Mouse (Mus musculus) lung, embryonic 14.5 days (tissue): ENCODE data around the gene Pink1. TPM values are rescaled to one million over a fixed set of nuclear protein-coding genes. Genes with fewer than 3 reads are reported as not detected.

Source experiments
- ATAC-seq: fragments of 200-750 bp; cut with Nextera tagmentation; 2 replicates; pipeline ENCODE4 v1.8.0; 2017; ENCODE audit warnings: mild to moderate bottlenecking, moderate TSS enrichment, moderate library complexity; ENCODE audit not compliant: insufficient read depth
- DNase-seq: peaks from one replicate; pipeline ENCODE4 v3.0.0-alpha.2; 2015
- H3K27ac ChIP-seq: fragments of 300-500 bp; sonication (generic); 2 replicates; pipeline ENCODE4 v1.5.1; 2014; ENCODE audit warnings: low read depth, mild to moderate bottlenecking, moderate library complexity
- H3K27me3 ChIP-seq: fragments of 300-500 bp; sonication (generic); 2 replicates; pipeline ENCODE4 v1.6.1; 2014; ENCODE audit warnings: low read length, control low read depth; ENCODE audit not compliant: insufficient read depth
- H3K36me3 ChIP-seq: fragments of 300-500 bp; sonication (generic); 2 replicates; pipeline ENCODE4 v1.6.1; 2014; ENCODE audit warnings: control low read depth; ENCODE audit not compliant: insufficient read depth
- H3K4me1 ChIP-seq: fragments of 300-500 bp; sonication (generic); 2 replicates; pipeline ENCODE4 v1.6.1; 2014; ENCODE audit warnings: antibody characterized with exemption, control low read depth; ENCODE audit not compliant: insufficient read depth
- H3K4me2 ChIP-seq: fragments of 300-500 bp; sonication (generic); 2 replicates; pipeline ENCODE4 v1.6.1; 2014; ENCODE audit warnings: mild to moderate bottlenecking
- H3K4me3 ChIP-seq: fragments of 300-500 bp; sonication (generic); 2 replicates; pipeline ENCODE4 v1.5.1; 2014; ENCODE audit warnings: low read depth, low read length
- H3K9ac ChIP-seq: fragments of 300-500 bp; sonication (generic); 2 replicates; pipeline ENCODE4 v1.6.1; 2014
- H3K9me3 ChIP-seq: fragments of 300-500 bp; sonication (generic); 2 replicates; pipeline ENCODE4 v1.6.1; 2016; ENCODE audit warnings: low read depth, low read length, control low read depth
- CTCF ChIP-seq: IDR thresholded peaks from 2 replicates; pipeline ENCODE4 v1.5.1; 2016; ENCODE audit warnings: antibody characterized with exemption, low read depth
- WGBS: fragments of 180-500 bp; shearing (Covaris S2); extraction: QIAGEN DNeasy Blood & Tissue Kit; methylation state at CpG from one replicate; pipeline ENCODE4 v1.1.7; 2014; 5-methylcytosine and 5-hydroxymethylcytosine counted together
- polyA plus RNA-seq: library from polyadenylated mRNA; unstranded; fragments of >200 nt; fragmentation: Nextera tagmentation; extraction: Ambion mirVana; gene quantifications from 2 replicates; pipeline ENCODE4 v1.2.1, GENCODE M21; 2014

Gene Pink1
- polyA plus RNA-seq, 1 experiment from 2014 or later: 22.2 TPM

DNA sequence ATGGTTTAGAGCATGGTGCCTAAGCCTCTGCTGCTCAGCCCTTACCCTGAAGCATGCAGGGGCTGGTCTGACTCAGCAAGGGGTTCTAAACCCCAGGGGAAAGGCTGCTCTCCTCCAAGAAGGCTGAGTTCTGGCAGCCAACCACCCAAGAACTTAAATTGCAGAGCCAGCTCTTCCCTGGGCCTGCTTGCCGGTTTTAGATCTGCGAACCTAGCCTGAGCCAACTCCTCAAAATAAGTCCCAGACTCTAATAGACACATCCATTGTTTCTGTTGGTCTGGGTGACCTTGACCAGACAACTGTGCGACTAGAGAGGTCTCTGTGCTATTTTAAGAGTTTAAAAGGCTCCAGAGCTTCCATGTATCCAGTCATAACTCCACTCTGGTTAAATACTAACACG, 2.4 kb downstream of the Pink1 start:
- no peak for DNase-seq
- Histone ChIP-seq H3K27me3 (no peaks in the 10 kb centered on the region), H3K4me3 (no peak overlapping the region), H3K4me1 (no peaks in the 10 kb centered on the region), H3K9ac (no peak overlapping the region), H3K36me3 (no peaks in the 10 kb centered on the region), H3K4me2 (0 out of 2 replicates have a peak overlapping the region, but pooled peaks have one; percentile 3), H3K27ac (peak overlapping the region; percentile 50; the same call in 1 of the 2 replicates), H3K9me3 (no peaks in the 10 kb centered on the region)
- WGBS: 44% methylated on average over 4 of the region's 4 CpGs
- no peak for ATAC-seq
- no peak for TF ChIP-seq CTCF

DNA sequence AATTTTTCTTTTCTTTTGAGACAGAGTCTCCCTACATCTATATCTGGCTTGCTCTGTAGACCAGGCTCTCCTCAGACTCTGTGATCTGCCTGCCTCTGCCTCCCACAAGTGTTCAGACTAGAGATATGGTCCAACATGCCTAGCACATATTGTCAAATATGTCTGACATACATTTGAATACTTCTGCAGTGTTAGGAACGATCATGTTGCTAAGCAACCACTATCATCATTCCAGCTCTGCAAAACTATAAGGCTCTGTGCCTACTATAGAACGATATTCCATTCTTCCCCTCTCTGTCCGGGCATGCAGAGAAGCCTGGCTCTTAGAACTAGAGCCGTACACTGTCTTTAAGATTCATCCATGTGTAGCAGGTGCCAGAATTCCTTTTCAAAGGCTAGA, 3.4 kb downstream of the Pink1 start:
- ATAC-seq (no peak), DNase-seq (no peak)
- no peak overlapping the region for H3K9ac ChIP-seq
- H3K4me2 ChIP-seq: no peak overlapping the region
- H3K4me3 ChIP-seq: no peak overlapping the region
- H3K27me3 ChIP-seq: no peaks in the 10 kb centered on the region
- no peak for TF ChIP-seq CTCF
- no peak overlapping the region for H3K27ac ChIP-seq
- no peaks in the 10 kb centered on the region for H3K9me3 ChIP-seq
- whole genome bisulfite sequencing: 70% methylated on average over 4 of the region's 4 CpGs
- peaks cover 3% of the 10 kb centered on the region; the same call in 1 of the 2 replicates for H3K36me3 ChIP-seq
- no peaks in the 10 kb centered on the region for H3K4me1 ChIP-seq

DNA sequence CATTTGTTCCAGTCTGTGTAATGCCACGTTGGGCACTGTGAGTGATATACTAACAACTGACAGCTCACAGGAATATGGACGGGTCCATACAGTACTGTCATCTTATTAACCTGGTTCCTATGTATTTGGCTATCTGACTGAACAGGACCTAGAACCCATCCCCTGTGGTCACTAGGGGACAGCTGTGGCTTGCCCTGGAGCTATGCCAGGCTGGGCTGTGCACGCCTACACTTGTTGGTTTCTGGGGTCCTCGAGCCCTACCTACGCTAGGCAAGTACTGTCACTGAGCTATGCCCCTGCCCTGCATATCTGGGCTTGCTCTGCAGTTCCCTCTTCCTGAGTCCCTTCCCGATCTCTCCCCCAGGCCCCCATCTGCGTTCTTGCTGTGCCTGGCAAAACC, 4.6 kb downstream of the Pink1 start:
- Histone ChIP-seq H3K9me3 (no peaks in the 10 kb centered on the region), H3K4me2 (no peak overlapping the region), H3K27me3 (no peaks in the 10 kb centered on the region), H3K36me3 (peaks cover 9% of the 10 kb centered on the region; the same call in 1 of the 2 replicates), H3K9ac (no peak overlapping the region), H3K27ac (no peak overlapping the region), H3K4me1 (no peaks in the 10 kb centered on the region), H3K4me3 (no peak overlapping the region)
- WGBS: 68% methylated on average over 7 of the region's 7 CpGs
- no peak for DNase-seq
- TF ChIP-seq CTCF: no peak
- no peak for ATAC-seq

- no peaks in the 10 kb centered on the region for H3K9me3 ChIP-seq
- no peaks in the 10 kb centered on the region for H3K4me1 ChIP-seq
- 50% methylated on average over 11 of the region's 11 CpGs for WGBS
- no peak overlapping the region for H3K9ac ChIP-seq
- ATAC-seq: no peak
- no peak for DNase-seq
- peaks cover 12% of the 10 kb centered on the region; the same call in 1 of the 2 replicates for H3K36me3 ChIP-seq
- H3K27me3 ChIP-seq: no peaks in the 10 kb centered on the region
- H3K27ac ChIP-seq: no peak overlapping the region
- H3K4me2 ChIP-seq: no peak overlapping the region
- no peak overlapping the region for H3K4me3 ChIP-seq
- TF ChIP-seq CTCF: no peak
These were observed 5.4 kb downstream of the Pink1 start for GRCm38 (mm10) chr4:138320711-138321110.

GRCm38 (mm10) chr4:138319508-138319907, 6.6 kb downstream of the Pink1 start:
- H3K4me1 ChIP-seq: no peaks in the 10 kb centered on the region
- 30% methylated on average over 10 of the region's 10 CpGs for WGBS
- ATAC-seq (peak; percentile 32; the same call in 1 of the 2 replicates), DNase-seq (peak; percentile 91)
- no peak overlapping the region for H3K4me3 ChIP-seq
- no peaks in the 10 kb centered on the region for H3K9me3 ChIP-seq
- H3K9ac ChIP-seq: no peak overlapping the region
- no peak overlapping the region for H3K27ac ChIP-seq
- TF ChIP-seq CTCF: peak; percentile 100
- H3K4me2 ChIP-seq: no peak overlapping the region
- H3K27me3 ChIP-seq: no peaks in the 10 kb centered on the region
- H3K36me3 ChIP-seq: peaks cover 23% of the 10 kb centered on the region; the same call in 1 of the 2 replicates

- TF ChIP-seq CTCF: peak; percentile 87
- Histone ChIP-seq H3K4me1 (no peaks in the 10 kb centered on the region), H3K27me3 (no peaks in the 10 kb centered on the region), H3K9ac (no peak overlapping the region), H3K9me3 (no peaks in the 10 kb centered on the region), H3K4me2 (no peak overlapping the region), H3K36me3 (peaks cover 31% of the 10 kb centered on the region), H3K27ac (no peak overlapping the region), H3K4me3 (no peak overlapping the region)
- DNase-seq: peak; percentile 78
- 51% methylated on average over 6 of the region's 6 CpGs for WGBS
- peak; percentile 59 for ATAC-seq
These were observed 7.4 kb downstream of the Pink1 start for GRCm38 (mm10) chr4:138318509-138319266.

DNA sequence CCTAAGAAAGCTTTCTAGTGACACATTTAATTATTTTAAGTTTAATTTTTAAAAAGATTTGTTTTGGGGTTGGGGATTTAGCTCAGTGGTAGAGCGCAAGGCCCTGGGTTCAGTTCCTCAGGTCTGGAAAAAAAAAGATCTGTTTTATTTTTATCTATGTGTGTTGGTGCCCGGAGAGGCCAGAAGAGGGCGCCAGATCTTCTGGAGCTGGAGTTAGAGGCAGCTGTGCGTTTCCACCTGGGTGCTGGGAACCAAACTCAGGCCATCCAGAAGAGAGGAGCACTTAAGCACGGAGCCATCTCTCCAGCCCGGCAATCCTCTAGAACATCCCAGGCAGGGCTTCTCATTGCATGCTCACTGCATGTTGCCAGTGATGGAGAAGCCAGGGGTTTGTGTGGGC, 9.7 kb downstream of the Pink1 start:
- no peaks in the 10 kb centered on the region for H3K4me1 ChIP-seq
- H3K4me2 ChIP-seq: no peak overlapping the region
- ATAC-seq (no peak), DNase-seq (no peak)
- H3K27me3 ChIP-seq: no peaks in the 10 kb centered on the region
- WGBS: 89% methylated on average over 6 of the region's 6 CpGs
- peak; percentile 22; the same call in 1 of the 2 replicates for TF ChIP-seq CTCF
- H3K36me3 ChIP-seq: peaks cover 54% of the 10 kb centered on the region
- no peak overlapping the region for H3K4me3 ChIP-seq
- H3K9me3 ChIP-seq: no peaks in the 10 kb centered on the region
- H3K9ac ChIP-seq: no peak overlapping the region
- H3K27ac ChIP-seq: no peak overlapping the region
